Mouse (Mus musculus) embryonic fibroblast, embryonic 13.5 days (primary cell): Measurements from ENCODE around the gene Wwtr1. TPM values are rescaled to one million over a fixed set of nuclear protein-coding genes. Genes with fewer than 3 reads are reported as not detected.

Source experiments
- H3K27ac ChIP-seq: 2 replicates; pipeline ENCODE4 v1.5.1; 2012; ENCODE audit warnings: low read length, control low read depth, inconsistent platforms; ENCODE audit not compliant: insufficient read depth
- H3K4me1 ChIP-seq: 2 replicates; pipeline ENCODE4 v1.6.1; 2011; ENCODE audit warnings: low read length; ENCODE audit not compliant: control insufficient read depth, insufficient read depth
- H3K4me3 ChIP-seq: 2 replicates; pipeline ENCODE4 v1.5.1; 2011; ENCODE audit warnings: mild to moderate bottlenecking, control low read depth, low read length; ENCODE audit not compliant: insufficient read depth
- CTCF ChIP-seq: IDR thresholded peaks from 2 replicates; pipeline ENCODE4 v1.5.1; 2011; ENCODE audit warnings: mild to moderate bottlenecking, control low read depth, low read length, moderate library complexity, borderline replicate concordance; ENCODE audit not compliant: insufficient read depth
- POLR2A ChIP-seq: IDR thresholded peaks from 2 replicates; pipeline ENCODE4 v1.6.1; 2011; ENCODE audit warnings: low read depth, mild to moderate bottlenecking, control low read depth, low read length, moderate library complexity
- polyA plus RNA-seq: library from polyadenylated mRNA; stranded (reverse); fragments of >200 nt; gene quantifications from 2 replicates; pipeline ENCODE4 v1.2.4, GENCODE M21; 2011; ENCODE audit warnings: low read depth; ENCODE audit not compliant: missing spikeins, insufficient read length

The Wwtr1 gene
- polyA plus RNA-seq, result 80.8 and 86.4 TPM in 2 replicates

- Histone ChIP-seq H3K4me1 (no peaks in the 10 kb centered on the region; the same call in 1 of the 2 replicates), H3K4me3 (peak within 1 kb of the TSS; percentile 81), H3K27ac (peak within 1 kb of the TSS; percentile 99)
- no peak for TF ChIP-seq CTCF
- TF ChIP-seq POLR2A, result peak; percentile 92
Measured at GRCm38 (mm10) chr3:57575660-57576055, at the start of gene Wwtr1. Gene Wwtr1 (minus strand): TSS chr3:57575910.

GRCm38 (mm10) chr3:57619718-57620117, 44.0 kb upstream of the Wwtr1 start:
- Histone ChIP-seq H3K4me3 (no peak overlapping the region), H3K4me1 (no peaks in the 10 kb centered on the region), H3K27ac (no peak overlapping the region)
- no peak for TF ChIP-seq CTCF
- no peak for TF ChIP-seq POLR2A

- Histone ChIP-seq H3K27ac (no peak overlapping the region), H3K4me3 (no peak overlapping the region), H3K4me1 (no peaks in the 10 kb centered on the region)
- TF ChIP-seq CTCF (no peak), POLR2A (no peak)
Measured at GRCm38 (mm10) chr3:57615652-57616051, 39.9 kb upstream of the Wwtr1 start.

GRCm38 (mm10) chr3:57612430-57612997, 36.8 kb upstream of the Wwtr1 start:
- Histone ChIP-seq H3K4me3 (no peak overlapping the region), H3K4me1 (no peaks in the 10 kb centered on the region), H3K27ac (peak overlapping the region; percentile 31; the same call in 1 of the 2 replicates)
- TF ChIP-seq POLR2A (no peak), CTCF (no peak)

- no peak overlapping the region for H3K27ac ChIP-seq
- H3K4me1 ChIP-seq, result no peaks in the 10 kb centered on the region
- TF ChIP-seq POLR2A (no peak), CTCF (no peak)
- H3K4me3 ChIP-seq, result no peak overlapping the region
Measured at GRCm38 (mm10) chr3:57611776-57612175, 36.1 kb upstream of the Wwtr1 start.

GRCm38 (mm10) chr3:57604618-57605015, 28.9 kb upstream of the Wwtr1 start:
- Histone ChIP-seq H3K4me1 (no peaks in the 10 kb centered on the region), H3K4me3 (no peak overlapping the region), H3K27ac (no peak overlapping the region)
- TF ChIP-seq POLR2A (no peak), CTCF (no peak)

GRCm38 (mm10) chr3:57603891-57604617, 28.3 kb upstream of the Wwtr1 start:
- Histone ChIP-seq H3K4me3 (no peak overlapping the region), H3K27ac (no peak overlapping the region), H3K4me1 (no peaks in the 10 kb centered on the region)
- no peak for TF ChIP-seq POLR2A
- no peak for TF ChIP-seq CTCF

GRCm38 (mm10) chr3:57602610-57603009, 26.9 kb upstream of the Wwtr1 start:
- Histone ChIP-seq H3K4me1 (no peaks in the 10 kb centered on the region), H3K4me3 (no peak overlapping the region), H3K27ac (no peak overlapping the region)
- TF ChIP-seq POLR2A, result no peak

- H3K27ac ChIP-seq, result no peak overlapping the region
- H3K4me1 ChIP-seq, result no peaks in the 10 kb centered on the region
- no peak overlapping the region for H3K4me3 ChIP-seq
- TF ChIP-seq CTCF (no peak), POLR2A (no peak)
Measured at GRCm38 (mm10) chr3:57596566-57596965, 20.9 kb upstream of the Wwtr1 start.

GRCm38 (mm10) chr3:57595506-57595905, 19.8 kb upstream of the Wwtr1 start:
- Histone ChIP-seq H3K4me1 (no peaks in the 10 kb centered on the region), H3K27ac (no peak overlapping the region), H3K4me3 (no peak overlapping the region)
- TF ChIP-seq POLR2A (no peak), CTCF (no peak)
